Mouse (Mus musculus): ENCODE results near the gene Cpt1b. TPM values are rescaled to one million over a fixed set of nuclear protein-coding genes. Genes with fewer than 3 reads are reported as not detected.

The Cpt1b gene
- total RNA-seq, 2 experiments from 2014 or later: 700 to 720 TPM

GRCm38 (mm10) chr15:89390081-89390480, 35.6 kb downstream of the Cpt1b start:
- intact Hi-C loops (cut with DNase I): no loop called here

GRCm38 (mm10) chr15:89387127-89387526, 38.5 kb downstream of the Cpt1b start:
- intact Hi-C loops (cut with DNase I): no loop called here
- no peak for DNase-seq

More at GRCm38 (mm10) chr15:89390081-89390480, 35.6 kb downstream of the Cpt1b start:
- DNase-seq: no peak

GRCm38 (mm10) chr15:89384617-89385016, 41.0 kb downstream of the Cpt1b start, which contains the start of gene Klhdc7b:
TSS of gene Klhdc7b (plus strand) at chr15:89384917.
- intact Hi-C loops (cut with DNase I): no loop called here
- no peak for DNase-seq

GRCm38 (mm10) chr15:89379429-89379828, 46.2 kb downstream of the Cpt1b start:
- DNase-seq: peak in 1 of 2 experiments; percentile 35
- intact Hi-C loops (cut with DNase I): loop anchor here (2.0 to 5.0 kb wide), 2 partner anchors 49 to 148 kb away; partner anchors contain the start of genes C730034F03Rik, Chkb and Gm44502

- peak; percentile 54 to 57 for DNase-seq
- intact Hi-C loops (cut with DNase I): loop anchor here (2.0 to 5.0 kb wide), 2 partner anchors 50 to 148 kb away; partner anchors contain the start of genes C730034F03Rik, Chkb and Gm44502
Measured at GRCm38 (mm10) chr15:89378831-89379401, 46.7 kb downstream of the Cpt1b start, which contains the start of gene Odf3b. TSS of gene Odf3b (minus strand) at chr15:89379282.

DNA sequence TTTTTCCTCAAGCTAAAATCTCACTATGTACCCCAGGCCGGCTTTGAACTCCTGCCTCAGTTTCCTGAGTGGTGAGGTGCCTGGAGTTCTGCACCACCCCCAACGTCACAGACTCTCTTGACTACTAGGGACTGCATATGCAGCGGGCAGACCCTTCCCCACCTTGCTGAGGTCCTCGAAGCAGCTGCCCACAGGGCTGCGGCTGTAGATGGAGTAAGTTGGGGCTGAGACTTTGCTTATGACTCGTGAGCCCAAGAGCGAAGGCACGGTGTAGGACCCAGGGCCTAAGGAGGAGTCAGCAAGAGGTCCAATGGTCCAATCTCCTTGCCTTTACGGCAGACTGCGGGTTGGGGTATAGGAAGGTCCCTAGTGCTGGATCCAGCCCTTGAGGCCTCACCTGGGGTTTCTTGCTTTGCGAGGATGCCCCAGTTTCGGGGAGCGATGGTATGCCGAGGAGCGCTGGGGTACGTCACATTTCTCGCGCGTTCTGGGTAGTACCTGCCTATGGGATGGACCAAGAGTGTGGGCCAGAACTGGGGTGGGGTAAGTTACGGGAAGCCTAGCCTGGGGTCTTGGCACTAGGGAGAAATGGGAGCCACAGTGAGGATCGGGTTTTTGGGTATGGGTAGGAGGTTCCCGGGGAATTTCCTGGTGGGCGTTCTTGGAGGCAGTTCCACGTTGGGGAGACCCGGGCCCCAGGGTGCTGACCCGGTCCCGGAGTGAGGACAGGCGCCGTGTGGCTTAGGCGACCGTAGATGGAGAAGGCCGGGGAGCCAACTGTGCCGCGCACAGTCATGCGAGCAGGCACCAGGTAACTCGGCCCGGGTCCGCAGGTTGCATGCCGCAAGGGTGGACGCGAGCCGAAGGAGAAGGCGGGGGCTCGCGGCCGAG, 47.5 kb downstream of the Cpt1b start:
- intact Hi-C loops (cut with DNase I): loop anchor here (2.0 to 5.0 kb wide), 2 partner anchors 51 to 149 kb away; partner anchors contain the start of genes C730034F03Rik, Chkb and Gm44502
- DNase-seq: no peak

- DNase-seq: no peak
- intact Hi-C loops (cut with DNase I): loop anchor here (5.0 kb wide), 1 partner anchor 150 kb away; no protein-coding TSS in a partner anchor
Measured at GRCm38 (mm10) chr15:89377362-89377761, 48.3 kb downstream of the Cpt1b start.

DNA sequence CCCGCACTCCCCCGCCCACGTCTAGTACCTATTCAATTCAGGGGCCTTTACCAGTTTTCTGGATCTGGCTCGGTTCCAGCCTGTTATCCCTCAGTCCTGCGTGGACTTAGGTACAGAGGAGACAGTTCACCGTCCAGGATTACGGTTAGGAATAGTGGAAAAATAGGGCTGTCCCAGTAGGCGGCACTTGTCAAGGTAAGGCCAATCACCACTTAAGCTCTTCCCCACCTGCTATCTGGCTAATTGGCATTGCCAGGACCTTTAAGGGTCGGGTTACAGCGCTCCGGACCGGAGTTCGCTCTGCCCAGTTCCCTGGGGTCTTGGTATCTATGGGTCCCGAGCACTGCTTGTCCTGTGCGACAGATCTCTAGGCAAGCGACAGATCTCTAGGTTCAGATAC, 48.7 kb downstream of the Cpt1b start, which contains the start of gene Tymp:
Gene Tymp (minus strand): TSS at position 83 of the 400 bp plus-strand sequence.
- intact Hi-C loops (cut with DNase I): loop anchor here (5.0 kb wide), 1 partner anchor 150 kb away; no protein-coding TSS in a partner anchor
- no peak for DNase-seq

DNA sequence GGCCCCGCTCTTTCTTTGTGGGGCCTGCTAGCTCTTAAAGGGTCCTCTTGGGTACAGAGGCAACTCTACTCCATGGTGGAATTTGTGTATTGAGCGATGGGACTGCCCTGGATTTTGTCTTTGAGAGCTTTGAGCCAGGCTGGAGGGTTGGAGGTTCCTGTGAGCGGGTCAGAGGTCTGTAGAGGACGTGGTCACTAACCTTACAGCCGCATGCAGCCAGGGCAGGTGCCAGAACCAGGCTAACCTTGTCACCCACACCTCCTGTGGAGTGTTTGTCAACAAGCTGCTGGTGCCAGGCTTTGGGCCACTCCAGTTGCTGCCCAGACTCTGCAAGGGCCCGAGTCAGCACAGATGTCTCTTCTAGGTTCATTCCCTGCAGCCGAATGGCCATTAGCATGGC, 49.6 kb downstream of the Cpt1b start:
- DNase-seq: no peak
- intact Hi-C loops (cut with DNase I): loop anchor here (5.0 kb wide), 1 partner anchor 151 kb away; no protein-coding TSS in a partner anchor

GRCm38 (mm10) chr15:89374801-89375534, 50.7 kb downstream of the Cpt1b start:
- DNase-seq: no peak
- intact Hi-C loops (cut with DNase I): loop anchor here (5.0 kb wide), 2 partner anchors 92 to 152 kb away; no protein-coding TSS in a partner anchor

GRCm38 (mm10) chr15:89374340-89374739, 51.3 kb downstream of the Cpt1b start:
- DNase-seq: no peak

GRCm38 (mm10) chr15:89373762-89374248, 51.9 kb downstream of the Cpt1b start, which contains the start of gene Sco2:
TSS of gene Sco2 (minus strand) at chr15:89373846.
- intact Hi-C loops (cut with DNase I): loop anchor here (2.0 to 5.0 kb wide), 2 partner anchors 17 to 93 kb away; no protein-coding TSS in a partner anchor
- peak; percentile 94 to 98 for DNase-seq

More at GRCm38 (mm10) chr15:89374340-89374739, 51.3 kb downstream of the Cpt1b start:
- intact Hi-C loops (cut with DNase I): loop anchor here (5.0 kb wide), 1 partner anchor 93 kb away; no protein-coding TSS in a partner anchor

DNA sequence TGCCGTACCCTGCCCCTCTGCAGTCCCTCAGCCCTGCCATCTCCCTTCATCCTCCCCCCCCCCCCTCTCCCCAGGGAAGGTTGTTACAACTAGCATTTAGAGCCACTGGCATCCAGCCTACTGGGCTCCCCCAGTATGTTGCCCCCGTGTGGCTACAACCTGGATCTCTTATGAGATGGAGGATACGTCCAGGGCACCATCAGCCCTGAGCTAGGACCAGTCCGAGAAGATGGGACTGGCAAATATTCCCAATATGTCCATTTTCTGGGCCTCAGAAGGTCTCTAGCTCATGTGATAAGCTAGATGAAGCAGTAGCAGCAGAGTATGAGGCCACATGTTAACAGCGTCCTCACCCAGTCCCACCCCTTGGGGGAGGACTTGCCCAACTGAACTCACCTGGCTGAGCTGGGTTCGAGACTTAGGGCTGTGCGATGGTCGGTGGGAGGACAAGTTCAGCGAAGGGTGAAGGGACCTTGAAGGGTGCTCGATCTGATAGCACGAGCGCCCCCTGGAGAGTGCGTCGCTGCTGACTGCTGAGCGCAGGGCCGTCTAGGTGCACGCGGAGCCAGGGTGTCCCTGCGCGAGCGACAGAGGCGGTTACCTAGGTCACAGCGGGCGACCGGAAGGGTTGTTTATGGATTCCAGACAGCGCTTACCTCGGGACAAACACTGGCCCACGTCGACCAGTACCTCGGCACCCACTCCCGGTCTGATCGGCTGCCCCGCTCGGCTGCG, 52.5 kb downstream of the Cpt1b start:
- DNase-seq: peak; percentile 88 to 89
- intact Hi-C loops (cut with DNase I): loop anchor here (2.0 to 5.0 kb wide), 2 partner anchors 16 to 94 kb away; no protein-coding TSS in a partner anchor

DNA sequence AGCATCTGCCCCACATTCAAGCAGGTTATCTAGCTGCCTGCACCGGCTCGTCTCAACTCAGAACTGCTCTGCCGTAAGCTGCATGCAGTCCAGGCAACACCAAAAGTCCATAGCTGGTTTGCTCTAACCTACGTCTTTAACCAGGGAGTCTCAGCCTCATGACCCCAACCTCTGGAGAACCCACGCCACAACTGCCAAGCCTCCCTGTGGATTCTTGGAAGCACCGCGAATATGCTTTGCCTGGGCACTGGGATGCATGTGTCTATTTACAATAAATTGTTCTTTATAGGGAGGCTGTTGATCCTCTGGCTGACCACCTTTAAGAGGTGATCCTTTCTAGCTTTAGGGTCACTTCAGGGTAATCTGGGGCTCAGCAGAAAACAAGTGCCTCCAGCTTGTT, 53.1 kb downstream of the Cpt1b start:
- intact Hi-C loops (cut with DNase I): loop anchor here (2.0 to 5.0 kb wide), 2 partner anchors 16 to 95 kb away; no protein-coding TSS in a partner anchor
- no peak for DNase-seq

GRCm38 (mm10) chr15:89372068-89372467, 53.6 kb downstream of the Cpt1b start:
- intact Hi-C loops (cut with DNase I): loop anchor here (2.0 to 5.0 kb wide), 2 partner anchors 15 to 95 kb away; no protein-coding TSS in a partner anchor
- DNase-seq: no peak

Data from heart, postnatal 10 days (tissue).